Mouse (Mus musculus): ENCODE data around the gene Apbb2.

Apbb2 gene

GRCm38 (mm10) chr5:66532827-66533226 lies 85.8 kb downstream of the Apbb2 start:
- in situ Hi-C loops (cut with MboI; ENCODE audit: low pct_unique_long_range_greater_than_20kb in 1 of 2, low sequenced_read_pairs in 2 of 2, unreplicated experiment in 1 of 2) = no loop called here

GRCm38 (mm10) chr5:66530361-66530760 lies 88.2 kb downstream of the Apbb2 start:
- in situ Hi-C loops (cut with MboI; ENCODE audit: low pct_unique_long_range_greater_than_20kb in 1 of 2, low sequenced_read_pairs in 2 of 2, unreplicated experiment in 1 of 2) = no loop called here

GRCm38 (mm10) chr5:66529631-66530030 lies 89.0 kb downstream of the Apbb2 start:
- in situ Hi-C loops (cut with MboI; ENCODE audit: low pct_unique_long_range_greater_than_20kb in 1 of 2, low sequenced_read_pairs in 2 of 2, unreplicated experiment in 1 of 2) = no loop called here

- in situ Hi-C loops (cut with MboI; ENCODE audit: low pct_unique_long_range_greater_than_20kb in 1 of 2, low sequenced_read_pairs in 2 of 2, unreplicated experiment in 1 of 2) = no loop called here
These were observed 90.0 kb downstream of the Apbb2 start for GRCm38 (mm10) chr5:66528567-66528966.

GRCm38 (mm10) chr5:66527090-66527489 lies 91.5 kb downstream of the Apbb2 start:
- in situ Hi-C loops (cut with MboI; ENCODE audit: low pct_unique_long_range_greater_than_20kb in 1 of 2, low sequenced_read_pairs in 2 of 2, unreplicated experiment in 1 of 2) = no loop called here

DNA sequence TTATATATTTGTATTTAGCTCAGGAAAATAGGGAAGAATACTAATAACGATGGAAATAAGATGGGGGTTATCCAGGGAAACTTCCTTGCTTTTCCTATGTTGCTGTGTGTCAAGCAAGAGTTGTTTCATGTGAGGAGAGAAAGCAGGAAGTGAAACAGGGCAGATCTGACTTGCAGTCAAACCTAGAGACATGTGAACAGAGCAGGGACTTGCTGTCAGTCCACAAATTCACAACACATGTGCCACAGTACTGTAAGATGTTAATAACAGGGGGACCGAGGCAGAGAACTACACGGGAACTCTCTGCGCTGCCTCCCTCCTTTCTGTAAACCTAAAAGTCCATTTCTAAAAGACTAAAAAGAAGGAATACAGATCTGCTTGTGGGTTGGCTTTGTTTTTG lies 93.6 kb downstream of the Apbb2 start:
- in situ Hi-C loops (cut with MboI; ENCODE audit: low pct_unique_long_range_greater_than_20kb in 1 of 2, low sequenced_read_pairs in 2 of 2, unreplicated experiment in 1 of 2) = no loop called here

GRCm38 (mm10) chr5:66523681-66524503 lies 94.7 kb downstream of the Apbb2 start:
- in situ Hi-C loops (cut with MboI; ENCODE audit: low pct_unique_long_range_greater_than_20kb in 1 of 2, low sequenced_read_pairs in 2 of 2, unreplicated experiment in 1 of 2) = no loop called here

DNA sequence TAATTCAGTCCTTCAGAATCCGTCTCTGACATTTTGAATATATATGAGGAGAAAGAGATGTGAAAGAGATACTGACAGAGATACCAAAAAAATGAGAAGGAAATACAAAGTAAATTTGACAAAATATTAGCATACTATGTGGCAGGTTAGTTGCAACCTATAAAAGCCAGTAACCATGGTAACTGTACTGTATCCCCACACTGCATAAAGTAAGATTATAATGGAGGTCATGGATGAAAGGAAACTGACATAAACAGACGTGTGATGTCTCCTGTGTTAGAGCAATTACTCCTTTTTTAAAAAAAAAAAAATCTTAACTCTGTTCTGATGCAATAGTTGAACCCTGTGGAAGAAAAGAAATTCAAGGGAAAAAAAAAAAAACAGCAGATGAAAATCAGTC lies 97.3 kb downstream of the Apbb2 start:
- in situ Hi-C loops (cut with MboI; ENCODE audit: low pct_unique_long_range_greater_than_20kb in 1 of 2, low sequenced_read_pairs in 2 of 2, unreplicated experiment in 1 of 2) = no loop called here

GRCm38 (mm10) chr5:66519511-66519910 lies 99.1 kb downstream of the Apbb2 start:
- in situ Hi-C loops (cut with MboI; ENCODE audit: low pct_unique_long_range_greater_than_20kb in 1 of 2, low sequenced_read_pairs in 2 of 2, unreplicated experiment in 1 of 2) = no loop called here

DNA sequence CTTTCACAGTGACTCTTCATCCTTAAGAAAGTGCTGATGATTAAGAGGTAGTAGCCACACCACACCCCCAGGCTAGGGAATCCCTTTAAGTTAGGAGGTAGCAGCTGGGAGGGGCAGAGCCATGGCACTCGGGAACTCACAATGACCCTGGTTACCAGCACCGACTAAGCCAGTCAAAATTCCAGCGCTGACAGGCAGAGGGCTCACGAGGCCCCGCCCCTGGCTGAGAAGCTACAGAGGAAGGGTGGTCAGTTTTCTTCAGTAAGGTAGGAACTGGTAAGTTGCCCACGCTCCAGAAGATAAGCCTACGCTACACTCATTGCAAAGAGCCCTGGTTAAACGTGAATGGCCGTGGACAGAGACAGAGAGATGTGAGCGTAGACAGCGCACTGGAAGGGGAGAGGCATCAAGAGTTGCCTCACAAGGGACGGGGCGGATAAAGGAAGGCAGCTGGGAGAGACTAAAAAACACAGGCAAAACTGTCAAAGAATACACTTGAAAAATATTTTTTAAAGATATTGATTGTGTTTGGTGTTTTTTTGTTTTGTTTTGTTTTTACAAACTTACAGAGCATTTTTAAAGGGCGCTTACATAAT lies 100.1 kb downstream of the Apbb2 start:
- in situ Hi-C loops (cut with MboI; ENCODE audit: low pct_unique_long_range_greater_than_20kb in 1 of 2, low sequenced_read_pairs in 2 of 2, unreplicated experiment in 1 of 2) = no loop called here

GRCm38 (mm10) chr5:66517503-66517902 lies 101.1 kb downstream of the Apbb2 start:
- in situ Hi-C loops (cut with MboI; ENCODE audit: low pct_unique_long_range_greater_than_20kb in 1 of 2, low sequenced_read_pairs in 2 of 2, unreplicated experiment in 1 of 2) = no loop called here

DNA sequence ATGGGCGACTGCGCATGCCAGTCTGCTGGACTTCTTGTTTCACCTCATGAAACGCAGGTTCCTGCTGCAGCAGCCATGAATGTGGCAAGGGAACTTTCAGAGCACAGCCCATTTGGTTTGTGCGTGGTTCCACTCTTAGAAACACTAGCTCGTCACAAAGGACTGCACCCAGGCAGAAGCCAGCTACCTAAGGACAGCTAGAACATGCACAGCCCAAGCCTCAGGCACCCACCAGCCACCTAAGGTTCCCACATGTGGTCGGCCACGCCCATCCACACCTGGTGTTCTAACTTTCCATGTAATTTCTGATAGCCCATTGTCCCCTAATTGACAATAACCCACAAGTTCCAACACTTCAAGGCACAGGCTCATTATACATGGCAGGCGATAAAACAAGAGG lies 102.3 kb downstream of the Apbb2 start:
- in situ Hi-C loops (cut with MboI; ENCODE audit: low pct_unique_long_range_greater_than_20kb in 1 of 2, low sequenced_read_pairs in 2 of 2, unreplicated experiment in 1 of 2) = no loop called here

GRCm38 (mm10) chr5:66515271-66515670 lies 103.3 kb downstream of the Apbb2 start:
- in situ Hi-C loops (cut with MboI; ENCODE audit: low pct_unique_long_range_greater_than_20kb in 1 of 2, low sequenced_read_pairs in 2 of 2, unreplicated experiment in 1 of 2) = no loop called here

GRCm38 (mm10) chr5:66514659-66515058 lies 103.9 kb downstream of the Apbb2 start:
- in situ Hi-C loops (cut with MboI; ENCODE audit: low pct_unique_long_range_greater_than_20kb in 1 of 2, low sequenced_read_pairs in 2 of 2, unreplicated experiment in 1 of 2) = no loop called here

- in situ Hi-C loops (cut with MboI; ENCODE audit: low pct_unique_long_range_greater_than_20kb in 1 of 2, low sequenced_read_pairs in 2 of 2, unreplicated experiment in 1 of 2) = no loop called here
These were observed 105.2 kb downstream of the Apbb2 start for GRCm38 (mm10) chr5:66513412-66513811.

GRCm38 (mm10) chr5:66512519-66512918 lies 106.1 kb downstream of the Apbb2 start:
- in situ Hi-C loops (cut with MboI; ENCODE audit: low pct_unique_long_range_greater_than_20kb in 1 of 2, low sequenced_read_pairs in 2 of 2, unreplicated experiment in 1 of 2) = no loop called here

- in situ Hi-C loops (cut with MboI; ENCODE audit: low pct_unique_long_range_greater_than_20kb in 1 of 2, low sequenced_read_pairs in 2 of 2, unreplicated experiment in 1 of 2) = no loop called here
These were observed 107.9 kb downstream of the Apbb2 start for GRCm38 (mm10) chr5:66510716-66511115.

DNA sequence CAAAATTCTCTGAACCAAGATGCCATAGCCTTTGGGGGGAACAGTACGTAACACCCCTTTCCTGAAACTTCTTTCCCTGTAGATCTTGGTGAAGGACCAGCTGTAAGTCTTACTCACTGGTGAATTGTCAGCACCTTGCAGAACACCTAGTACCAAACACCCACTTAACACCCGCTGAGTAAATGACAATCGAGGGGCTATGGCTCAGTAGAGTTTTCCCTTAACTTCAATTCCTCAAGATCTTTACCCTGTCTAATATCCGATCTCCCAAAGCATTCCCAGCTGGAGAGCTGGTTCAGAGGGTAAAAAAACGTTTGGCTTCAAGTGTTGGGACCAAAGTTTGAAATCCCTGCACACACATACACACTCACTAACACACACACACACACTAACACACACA lies 109.4 kb downstream of the Apbb2 start:
- in situ Hi-C loops (cut with MboI; ENCODE audit: low pct_unique_long_range_greater_than_20kb in 1 of 2, low sequenced_read_pairs in 2 of 2, unreplicated experiment in 1 of 2) = no loop called here

GRCm38 (mm10) chr5:66505578-66505977 lies 113.0 kb downstream of the Apbb2 start:
- in situ Hi-C loops (cut with MboI; ENCODE audit: low pct_unique_long_range_greater_than_20kb in 1 of 2, low sequenced_read_pairs in 2 of 2, unreplicated experiment in 1 of 2) = no loop called here

DNA sequence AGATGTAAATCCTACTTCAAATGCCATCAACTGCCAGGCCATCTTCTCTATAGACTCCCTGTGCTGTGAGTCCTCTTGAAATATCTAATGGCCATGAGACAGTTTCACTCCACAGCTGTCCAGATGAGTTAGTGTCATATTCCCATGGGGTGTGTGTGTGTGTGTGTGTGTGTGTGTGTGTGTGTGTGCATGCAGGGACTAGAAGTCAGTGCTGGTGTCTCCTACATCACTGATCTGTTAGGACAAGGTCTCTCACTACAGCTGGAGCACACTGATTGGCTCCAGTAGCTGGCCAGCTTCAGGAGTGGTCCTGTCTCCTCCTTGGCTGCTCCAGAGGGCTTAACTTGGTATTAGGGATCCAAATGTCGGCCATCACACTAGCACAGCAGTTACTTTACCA lies 113.5 kb downstream of the Apbb2 start:
- in situ Hi-C loops (cut with MboI; ENCODE audit: low pct_unique_long_range_greater_than_20kb in 1 of 2, low sequenced_read_pairs in 2 of 2, unreplicated experiment in 1 of 2) = no loop called here

Measured in mouse embryonic stem cell (cell line).